10 mouse cellular contexts compared by ENCODE assay signal in genomic region chr4:62177282-62177681, GRCm38 (mm10). TPM values are rescaled to one million over a fixed set of nuclear protein-coding genes. Genes with fewer than 3 reads are reported as not detected.
DNase-seq lines count a peak whose midpoint lies in the region.
"Had no signal": no experiment of that assay in that cellular context is flagged by ENCODE, and none has a peak within 500 bp of the region (broad histone marks: within the 10 kb centered on the region; RNA-seq: fewer than 3 reads in every experiment).

No protein-coding gene starts in this region.

- peak; percentile 57 to 58 for DNase-seq in cerebellum, postnatal 14 days
- DNase-seq in cerebellum, adult 11 months = no peak
- peak; percentile 20 to 41 for DNase-seq in left cerebral cortex, adult 18-20 months (ENCODE audit: low spot score in 2 of 2)
- DNase-seq in left cerebral cortex, adult 11 months (ENCODE audit: low spot score) = no peak
- DNase-seq in ES-CJ7 (ENCODE audit: low read depth, low spot score) = peak; percentile 53
- peak; percentile 26 for DNase-seq in embryonic facial prominence, embryonic 10.5 days (ENCODE audit: low spot score)
- DNase-seq in right cerebral cortex, adult 2 months (ENCODE audit: low spot score in 2 of 2) = peak; percentile 23 to 29
- DNase-seq in heart, adult 18-20 months = no peak

- no peaks in the 10 kb centered on the region for H3K27me3 ChIP-seq in embryonic facial prominence, embryonic 10.5 days (replicated peaks; ENCODE audit: low read depth, poor library complexity, severe bottlenecking)

- H3K4me1 ChIP-seq in embryonic facial prominence, embryonic 10.5 days = no peaks in the 10 kb centered on the region

- 38% methylated on average over 5 of the region's 5 CpGs for WGBS in embryonic facial prominence, embryonic 10.5 days

- no peak overlapping the region for H3K4me3 ChIP-seq in embryonic facial prominence, embryonic 10.5 days

- H3K27ac ChIP-seq in embryonic facial prominence, embryonic 10.5 days (replicated peaks) = no peak overlapping the region

- no peaks in the 10 kb centered on the region for H3K9me3 ChIP-seq in embryonic facial prominence, embryonic 10.5 days

- no peaks in the 10 kb centered on the region for H3K36me3 ChIP-seq in embryonic facial prominence, embryonic 10.5 days (replicated peaks)
- H3K36me3 ChIP-seq: G1E had no signal

RNA-seq across cellular contexts. Expression of gene Mup21, which starts 26.6 kb away (rescaled TPM):
- not detected for total RNA-seq in left cerebral cortex, adult 18-20 months (2021)
- polyA plus RNA-seq in embryonic facial prominence, embryonic 10.5 days (2016; fragmentation: Nextera tagmentation; extraction: Ambion mirVana) = not detected in 2 replicates
- not detected for total RNA-seq in heart, adult 18-20 months (2021)
- total RNA-seq: G1E had no signal
- polyA plus RNA-seq: G1E; heart, embryonic 16.5 days had no signal

RNA-seq across cellular contexts. Expression of gene Zfp37, which starts 53.6 kb away (rescaled TPM):
- 10 to 100 TPM; 21.4 to 21.7 TPM for total RNA-seq in left cerebral cortex, adult 18-20 months (2021)
- polyA plus RNA-seq in embryonic facial prominence, embryonic 10.5 days (2016; fragmentation: Nextera tagmentation; extraction: Ambion mirVana) = 18.7 and 19.8 TPM in 2 replicates
- 1 to 10 TPM; 1.9 TPM for total RNA-seq in heart, adult 18-20 months (2021)
- polyA plus RNA-seq: G1E had no signal

Comparison
In these comparisons a context has a peak if more than half of its experiments do, and no peak if none do; other contexts are left out.
1. DNase-seq: peak in cerebellum, postnatal 14 days (2 of 2), left cerebral cortex, adult 18-20 months (2 of 2), ES-CJ7 (single experiment), embryonic facial prominence, embryonic 10.5 days (single experiment) and right cerebral cortex, adult 2 months (2 of 2); none in cerebellum, adult 11 months (single experiment), left cerebral cortex, adult 11 months (single experiment) and heart, adult 18-20 months (0 of 2).
2. RNA of gene Zfp37, which starts 53.6 kb away (total RNA-seq): 21.4 to 21.7 TPM in left cerebral cortex, adult 18-20 months; 1.9 TPM in heart, adult 18-20 months; every median in the first group is over 4 times any median in the second.